Mouse (Mus musculus): ENCODE measurements around the gene Tnfsf13b.

DNA sequence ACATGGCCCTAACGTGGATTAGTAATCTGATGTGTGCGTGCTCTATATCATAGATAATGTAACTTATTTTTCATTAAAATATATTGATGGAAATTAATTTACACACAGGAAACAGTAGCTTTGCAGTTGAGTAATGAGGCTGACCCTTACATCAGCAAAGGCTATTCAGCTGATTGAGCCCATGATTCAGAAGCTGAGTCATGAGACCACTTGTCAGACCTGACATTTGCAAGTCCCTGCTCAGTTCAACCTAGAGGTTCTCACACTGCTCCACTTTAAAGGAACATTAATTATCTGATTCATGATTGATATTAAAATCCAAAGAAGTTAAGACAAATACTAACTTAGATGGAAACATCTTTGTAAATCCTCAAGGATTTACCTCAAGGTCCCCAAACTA lies 46.3 kb upstream of the Tnfsf13b start:
- TF ChIP-seq CTCF (conservative IDR thresholded peaks at IDR 0.05; ENCODE audit: low read length) (no peak), NANOG (IDR thresholded peaks at IDR 0.05; ENCODE audit: borderline replicate concordance, low read length) (no peak), POU5F1 (IDR thresholded peaks at IDR 0.05; ENCODE audit: borderline replicate concordance, low read length) (no peak)

Data from E14TG2a.4 (cell line).